Mouse (Mus musculus) retina, postnatal 7 days (tissue): Measurements from ENCODE around the gene Xkr8.
"Not testable (repeated sequence)": the region's sequence is repeated elsewhere in the genome, so short reads cannot be mapped to it uniquely, and the experiment has no call there.

ENCODE experiments used
- DNase-seq: peaks from one replicate; pipeline ENCODE4 v3.0.0-alpha.2; 2012; ENCODE audit warnings: low read depth, low spot score

The Xkr8 gene

DNA sequence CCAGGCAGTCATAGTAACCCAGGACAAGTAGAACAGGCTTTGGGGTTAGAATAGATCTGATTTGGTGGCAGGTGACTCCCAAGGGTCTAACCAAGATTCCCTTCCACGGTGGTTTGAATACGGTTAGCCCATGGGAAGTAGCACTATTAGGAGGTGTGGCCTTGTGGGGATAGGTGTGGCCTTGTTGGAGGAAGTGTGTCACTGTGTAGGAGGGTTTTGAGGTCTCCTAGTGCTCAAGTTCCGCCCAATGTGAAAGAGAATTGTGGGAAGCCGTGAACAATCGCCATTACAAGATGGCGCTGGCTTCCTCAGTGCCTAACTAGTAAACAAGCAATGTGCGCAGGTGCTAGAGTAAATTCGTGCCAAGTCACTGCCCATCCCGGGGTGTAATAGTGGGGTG is 4.8 kb upstream of the Xkr8 start:
- DNase-seq, result not testable (repeated sequence)

DNA sequence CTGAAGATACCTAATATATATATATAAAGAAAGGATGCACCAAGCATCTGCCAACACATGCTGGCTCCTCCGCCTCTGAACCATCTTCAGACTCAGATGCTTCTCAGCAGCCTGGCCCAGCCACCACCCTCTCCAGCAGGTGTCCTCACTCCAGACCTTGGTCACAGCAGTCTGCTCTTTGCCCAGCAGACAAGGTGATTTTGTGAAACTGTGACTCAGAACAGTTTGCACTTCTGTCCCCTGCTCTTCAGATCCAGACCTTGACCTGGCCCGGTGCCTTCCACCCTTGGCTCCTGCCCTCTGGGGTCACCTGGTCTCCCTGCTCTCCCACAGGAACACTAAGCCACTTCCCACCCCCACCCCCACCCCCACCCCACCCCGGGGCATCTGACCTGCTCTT is 3.5 kb upstream of the Xkr8 start:
- no peak for DNase-seq

DNA sequence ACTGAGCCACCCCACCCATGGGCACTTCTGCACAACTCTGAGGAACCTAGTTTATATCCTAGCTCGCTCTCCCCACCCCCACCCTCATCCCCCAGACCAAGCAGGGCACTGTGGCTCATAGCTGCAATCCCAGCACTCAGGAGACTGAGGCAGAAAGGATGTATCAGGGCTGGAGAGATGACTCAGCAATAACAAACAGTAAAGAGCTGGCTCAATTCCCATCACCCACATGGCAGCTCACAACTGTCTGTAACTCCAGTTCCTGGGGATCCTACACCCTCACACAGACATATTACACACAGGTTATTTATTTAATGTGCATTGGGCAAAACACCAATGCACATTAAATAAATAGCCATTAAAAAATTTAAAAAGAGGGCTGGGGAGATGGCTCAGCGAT is 3.0 kb upstream of the Xkr8 start:
- no peak for DNase-seq

DNA sequence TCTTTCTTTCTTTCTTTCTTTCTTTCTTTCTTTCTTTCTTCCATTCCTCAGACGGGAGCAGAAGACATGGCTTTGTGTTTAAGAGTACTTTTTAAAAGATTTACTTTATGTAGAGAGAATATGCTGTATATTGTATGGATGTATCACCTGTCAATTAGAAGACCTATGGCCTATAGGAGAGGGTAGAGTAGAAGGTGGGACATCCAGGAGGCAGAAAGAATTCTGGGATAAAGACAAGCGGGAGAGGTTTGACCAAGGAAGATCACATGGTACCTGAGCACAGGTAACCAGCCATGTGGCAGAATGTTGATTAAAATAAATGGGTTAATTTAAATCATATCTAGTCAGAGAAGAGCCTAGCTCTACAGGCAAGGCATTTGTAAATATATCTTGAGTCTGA is 2.4 kb upstream of the Xkr8 start:
- DNase-seq, result no peak

DNA sequence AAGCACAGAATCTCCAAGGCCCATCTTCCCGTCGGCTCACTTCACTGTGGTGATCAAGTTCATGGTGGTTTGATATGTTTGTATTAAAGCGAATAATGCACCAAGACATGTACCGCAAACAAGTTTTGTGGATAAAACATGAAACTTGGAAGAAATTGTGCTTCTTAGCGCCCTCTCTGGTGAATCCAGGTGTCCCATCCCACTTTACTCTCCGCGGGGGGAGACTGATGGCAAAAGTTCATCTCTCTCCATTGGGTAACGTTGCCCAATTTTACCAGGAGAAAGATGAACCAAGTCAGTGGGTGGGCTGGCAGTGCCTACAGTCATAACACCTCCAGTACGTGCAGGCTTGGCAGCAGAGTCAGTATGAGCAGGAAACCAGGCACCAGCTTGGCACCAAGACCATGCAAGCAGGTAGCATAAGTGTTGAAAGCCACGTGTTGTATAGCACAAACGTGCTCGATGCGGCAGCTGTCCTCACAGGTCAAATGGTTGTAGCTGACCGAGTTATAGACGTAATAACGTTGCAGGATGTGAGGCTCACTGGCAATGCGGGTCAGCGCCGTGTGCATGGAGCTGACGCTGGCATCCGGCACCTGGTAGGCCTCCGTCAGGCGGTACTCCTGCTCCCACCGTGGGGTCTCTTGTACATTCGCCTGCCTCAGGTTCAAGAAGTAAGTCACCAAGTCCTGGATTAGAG is 875 bp upstream of the Xkr8 start:
- DNase-seq, result no peak

DNA sequence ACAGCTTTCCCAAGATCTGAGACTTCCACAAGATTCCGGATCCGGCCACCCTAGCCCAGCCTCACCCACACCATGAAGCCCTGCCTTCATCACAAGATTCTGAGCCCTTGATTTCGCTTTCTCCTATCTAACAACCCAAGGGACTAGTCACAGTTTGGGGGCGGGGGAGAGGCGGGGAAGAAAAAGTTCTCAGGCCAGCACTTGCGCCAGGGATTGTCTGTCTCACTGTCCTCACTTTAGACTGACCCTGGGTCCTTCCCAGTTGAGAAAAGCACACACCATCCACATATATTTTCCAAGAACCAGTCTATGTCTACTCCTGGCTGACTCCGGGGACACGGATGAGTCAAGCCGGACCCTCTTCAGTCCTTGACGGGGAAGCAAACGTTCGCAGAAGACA is 730 bp downstream of the Xkr8 start:
- DNase-seq, result no peak

DNA sequence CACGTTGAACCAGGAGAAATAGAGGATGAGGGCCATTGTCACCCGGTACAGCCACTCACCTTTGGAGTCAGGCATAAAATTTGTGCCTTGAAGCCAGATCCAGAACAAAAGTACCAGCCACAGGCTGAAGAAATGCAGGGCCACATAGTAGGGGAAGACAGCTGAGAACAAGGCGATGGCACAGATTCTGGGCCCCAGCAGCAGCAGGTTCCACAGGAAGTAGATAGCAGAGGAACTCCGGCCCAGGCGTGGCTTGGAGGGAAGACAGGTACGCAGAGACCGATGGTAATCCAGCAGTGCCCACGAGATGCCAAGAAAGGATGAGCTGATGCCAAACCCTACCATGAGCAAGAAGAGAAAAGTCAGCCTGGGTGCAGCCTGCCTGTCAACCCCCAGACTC is 4.1 kb downstream of the Xkr8 start:
- DNase-seq, result no peak

DNA sequence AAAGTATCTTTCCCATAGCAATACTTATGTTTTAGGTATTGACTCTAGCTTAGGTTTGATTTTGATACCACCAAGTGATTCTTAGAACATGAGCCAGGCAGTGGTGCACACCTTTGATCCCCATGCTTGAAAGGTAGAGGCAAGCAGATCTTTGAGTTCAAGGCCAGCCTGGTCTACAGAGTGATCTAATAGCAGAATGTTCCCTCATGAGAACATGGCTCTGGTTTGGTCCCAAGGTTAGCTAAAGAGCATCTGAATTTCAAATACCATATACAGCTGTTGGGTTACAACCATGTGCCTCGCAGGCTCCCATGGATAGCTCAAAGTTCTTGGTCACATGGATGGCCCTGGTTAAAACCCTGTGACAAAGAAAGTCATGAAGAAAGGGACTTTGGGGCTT is 14.1 kb downstream of the Xkr8 start:
- no peak for DNase-seq

DNA sequence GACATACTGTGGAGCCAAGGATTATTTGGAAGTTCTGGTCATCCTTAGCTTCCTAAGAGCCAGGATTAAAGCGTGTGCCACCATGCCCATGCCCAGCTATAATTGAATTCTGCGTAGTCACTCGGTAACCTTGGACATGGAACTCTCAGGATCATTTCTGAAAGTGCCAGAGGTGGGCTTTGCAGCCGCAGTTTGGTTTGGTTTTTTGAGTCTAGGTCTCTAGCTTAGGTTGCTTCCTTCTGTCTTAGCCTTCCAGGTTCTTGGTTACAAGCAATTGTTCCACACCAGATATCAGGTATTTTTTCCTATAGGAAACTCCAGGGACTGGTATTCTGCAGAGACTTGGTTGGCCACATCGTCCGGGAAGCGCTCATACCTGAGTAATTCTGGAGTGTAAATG is 19.2 kb downstream of the Xkr8 start:
- no peak for DNase-seq

DNA sequence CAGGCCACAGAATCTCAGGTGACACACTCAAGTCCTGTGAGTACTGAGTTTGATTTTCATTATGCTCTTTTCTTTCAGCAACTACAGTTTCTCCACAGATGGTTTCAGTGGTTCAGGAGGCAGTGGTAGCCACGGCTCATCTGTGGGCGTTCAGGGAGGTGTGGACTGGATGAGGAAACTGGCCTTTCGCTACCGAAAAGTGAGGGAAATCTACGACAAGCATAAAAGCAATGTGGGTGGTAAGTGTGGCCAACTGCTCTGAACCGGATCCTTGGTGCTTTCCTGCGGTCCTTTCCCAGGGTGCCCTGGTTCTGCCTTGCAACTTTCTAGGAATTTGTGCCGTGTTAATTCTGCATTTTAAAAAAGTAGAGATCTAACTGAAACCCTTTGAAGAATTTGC is 25.5 kb downstream of the Xkr8 start:
- DNase-seq, result no peak

DNA sequence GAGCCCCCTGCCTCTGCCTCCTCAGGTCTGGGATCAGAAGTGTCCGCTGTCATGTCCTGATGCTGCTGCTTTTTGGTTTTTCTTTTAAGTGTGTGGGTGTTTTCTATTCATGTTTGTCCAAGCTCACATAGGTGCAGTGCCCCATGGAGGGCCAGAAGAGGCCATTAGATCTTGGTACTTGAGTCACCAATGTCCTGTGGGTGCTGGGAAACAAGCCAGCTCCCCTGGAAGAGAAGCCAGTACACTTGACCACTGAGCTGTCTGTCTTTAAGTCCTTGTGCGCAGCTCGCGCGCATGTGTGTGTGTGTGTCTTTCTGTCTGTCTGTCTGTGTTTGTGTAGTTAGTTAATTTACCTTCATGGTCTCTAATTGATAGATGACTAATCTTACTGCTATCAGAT is 30.3 kb downstream of the Xkr8 start:
- no peak for DNase-seq

DNA sequence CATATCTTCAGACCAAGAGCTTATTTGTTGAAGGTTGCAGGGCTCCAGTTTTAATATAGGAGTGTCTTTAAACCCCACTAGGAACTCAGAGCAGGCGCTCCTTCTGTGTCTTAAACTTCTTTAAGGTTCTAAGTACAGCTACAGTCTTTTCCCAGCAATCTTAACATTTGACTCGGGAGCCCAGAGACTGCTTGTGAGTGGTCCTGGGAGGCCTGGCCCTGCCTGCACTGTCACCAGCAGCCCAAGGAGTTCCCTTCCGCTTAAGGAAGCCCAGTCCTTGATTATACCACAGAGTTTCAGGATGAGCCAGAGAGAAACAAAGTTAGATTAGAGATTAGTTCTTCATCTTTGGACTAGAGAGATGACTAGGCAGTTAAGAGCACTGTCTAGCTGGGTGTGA is 39.0 kb downstream of the Xkr8 start:
- no peak for DNase-seq

DNA sequence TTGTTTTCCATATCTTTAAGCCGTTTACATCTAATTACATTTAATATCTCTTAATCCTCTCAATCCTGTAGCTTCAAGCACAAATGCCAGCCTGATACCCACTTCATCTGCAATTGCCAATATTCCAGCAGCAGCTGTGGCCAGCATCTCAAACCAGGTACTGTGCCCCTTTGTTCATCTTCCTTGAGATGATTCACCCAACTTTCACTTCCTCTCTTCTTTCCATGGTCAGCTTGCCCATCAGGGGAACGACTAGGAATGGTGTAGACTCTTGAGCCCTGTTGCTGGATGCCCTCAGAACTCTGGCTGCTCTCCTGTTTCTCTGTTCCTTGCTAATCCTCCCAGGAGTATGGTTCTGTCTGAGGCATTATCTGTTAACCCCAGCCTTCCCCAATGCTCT is 42.7 kb downstream of the Xkr8 start:
- DNase-seq, result no peak

DNA sequence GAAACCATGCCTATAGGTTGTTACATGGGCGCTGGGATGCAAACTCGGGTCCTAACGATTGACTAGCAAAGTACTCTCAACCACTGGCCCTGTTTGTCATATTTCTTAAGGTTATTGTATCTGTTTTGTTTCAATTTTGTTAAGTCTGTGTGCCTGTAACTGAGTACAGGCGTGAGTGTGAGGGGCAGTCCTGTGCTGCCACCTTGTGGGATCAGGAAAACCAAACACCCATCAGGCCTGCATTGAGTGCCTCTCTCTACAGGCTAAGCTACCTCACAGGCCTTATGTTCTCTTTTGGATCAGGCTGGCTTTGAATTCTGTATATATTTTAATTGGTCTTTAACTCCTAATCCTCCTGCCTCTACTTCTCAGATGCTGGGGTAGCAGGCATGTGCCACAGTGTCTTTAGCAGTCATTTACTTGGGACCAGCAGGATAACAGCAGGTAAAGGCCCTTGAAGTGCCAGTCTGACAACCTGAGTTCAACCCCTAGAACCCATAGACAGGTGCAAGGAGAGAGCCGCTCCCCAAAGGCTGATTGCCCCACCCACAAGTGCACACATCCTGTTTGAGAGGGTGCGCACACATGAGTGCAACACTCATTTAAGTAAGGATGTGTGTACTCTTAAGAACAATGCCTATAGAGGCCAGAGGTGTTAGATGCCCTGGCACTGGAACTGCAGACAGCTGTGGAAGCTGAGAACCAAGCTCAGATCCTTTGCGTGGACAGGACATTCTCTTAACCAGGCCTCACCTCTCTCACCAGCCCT is 55.4 kb downstream of the Xkr8 start:
- no peak for DNase-seq
